Mouse (Mus musculus): ENCODE measurements around the gene Ccdc69.

GRCm38 (mm10) chr11:55021859-55022258, 56.1 kb downstream of the Ccdc69 start:
- TF ChIP-seq CTCF (IDR thresholded peaks at IDR 0.05; ENCODE audit: control insufficient read depth, insufficient read depth, insufficient replicate concordance, low read depth, low read length) (no peak), POLR2A (IDR thresholded peaks at IDR 0.05; ENCODE audit: control insufficient read depth, low read depth, low read length) (no peak)

Data from testis, adult 2 months (tissue).